Mouse (Mus musculus): Measurements from ENCODE around the gene Esp16. TPM values are rescaled to one million over a fixed set of nuclear protein-coding genes. Genes with fewer than 3 reads are reported as not detected.

The Esp16 gene
- polyA plus RNA-seq (2012; fragmentation: generic; extraction: Trizol): not detected

GRCm38 (mm10) chr17:39535842-39536241 lies at the start of gene Esp16:
TSS of gene Esp16 (plus strand) at chr17:39536142.

Other genes starting within 250 kb of the Esp16 start
- gene Esp18, start 129.8 kb upstream of the Esp16 start, polyA plus RNA-seq (2012; fragmentation: generic; extraction: Trizol): not detected
- not detected for gene Esp15, start 104.8 kb downstream of the Esp16 start, polyA plus RNA-seq (2012; fragmentation: generic; extraction: Trizol)